Mouse (Mus musculus): ENCODE results near the gene Sec22b.

Sec22b gene

GRCm38 (mm10) chr3:97941440-97942259 is 40.7 kb downstream of the Sec22b start:
- DNase-seq, result no peak

- peak; percentile 60 for DNase-seq
Measured at GRCm38 (mm10) chr3:97942260-97942950, 41.4 kb downstream of the Sec22b start.

- no peak for DNase-seq
Measured at GRCm38 (mm10) chr3:97944462-97944861, 43.5 kb downstream of the Sec22b start.

- no peak for DNase-seq
Measured at GRCm38 (mm10) chr3:97946439-97946838, 45.4 kb downstream of the Sec22b start.

GRCm38 (mm10) chr3:97948518-97948917 is 47.5 kb downstream of the Sec22b start:
- DNase-seq, result no peak

- no peak for DNase-seq
Measured at GRCm38 (mm10) chr3:97949946-97950345, 49.0 kb downstream of the Sec22b start.

GRCm38 (mm10) chr3:97951134-97951533 is 50.1 kb downstream of the Sec22b start:
- no peak for DNase-seq

GRCm38 (mm10) chr3:97953196-97953595 is 52.2 kb downstream of the Sec22b start:
- DNase-seq, result no peak

GRCm38 (mm10) chr3:97956322-97956721 is 55.3 kb downstream of the Sec22b start:
- no peak for DNase-seq

- no peak for DNase-seq
Measured at GRCm38 (mm10) chr3:97956926-97957325, 55.9 kb downstream of the Sec22b start.

GRCm38 (mm10) chr3:97960783-97961594 is 60.0 kb downstream of the Sec22b start:
- no peak for DNase-seq

- DNase-seq, result no peak
Measured at GRCm38 (mm10) chr3:97961962-97962361, 61.0 kb downstream of the Sec22b start.

- DNase-seq, result no peak
Measured at GRCm38 (mm10) chr3:97964878-97965353, 63.9 kb downstream of the Sec22b start.

- DNase-seq, result no peak
Measured at GRCm38 (mm10) chr3:97967627-97968026, 66.6 kb downstream of the Sec22b start.

- no peak for DNase-seq
Measured at GRCm38 (mm10) chr3:97968191-97968590, 67.2 kb downstream of the Sec22b start.

GRCm38 (mm10) chr3:97969019-97969418 is 68.0 kb downstream of the Sec22b start:
- DNase-seq, result no peak

- DNase-seq, result peak; percentile 30
Measured at GRCm38 (mm10) chr3:97971117-97971516, 70.1 kb downstream of the Sec22b start.

GRCm38 (mm10) chr3:97972200-97972599 is 71.2 kb downstream of the Sec22b start:
- no peak for DNase-seq

GRCm38 (mm10) chr3:97972707-97973106 is 71.7 kb downstream of the Sec22b start:
- DNase-seq, result no peak

All from liver (tissue).